Comparison of ENCODE assay signal across 7 mouse cellular contexts in genomic region chr16:17508031-17508430, GRCm38 (mm10). TPM values are rescaled to one million over a fixed set of nuclear protein-coding genes. Genes with fewer than 3 reads are reported as not detected.
DNase-seq lines count a peak whose midpoint lies in the region; ATAC-seq and TF ChIP-seq lines count a peak whose summit lies in the region.
"Not testable (repeated sequence)": the region's sequence is repeated elsewhere in the genome, so short reads cannot be mapped to it uniquely, and the experiment has no call there.

No protein-coding gene starts in this region.

- peak overlapping the region; percentile 81 for H3K4me3 ChIP-seq in bone marrow macrophage, adult 2 months (ENCODE audit: insufficient read depth, low read length)
- peak overlapping the region; percentile 70 for H3K4me3 ChIP-seq in forebrain, embryonic 11.5 days (ENCODE audit: low read depth, low read length)
- peak overlapping the region; percentile 74 for H3K4me3 ChIP-seq in heart, embryonic 15.5 days
- H3K4me3 ChIP-seq in intestine, embryonic 16.5 days (ENCODE audit: low read length) = peak overlapping the region; percentile 74
- H3K4me3 ChIP-seq in limb, embryonic 14.5 days (replicated peaks; ENCODE audit: low read length) = peak overlapping the region; percentile 76
- H3K4me3 ChIP-seq in macrophage (ENCODE audit: inconsistent target) = peak overlapping the region; percentile 81
- H3K4me3 ChIP-seq in neural tube, embryonic 13.5 days = peak overlapping the region; percentile 87

- TF ChIP-seq CTCF in bone marrow macrophage, adult 2 months (IDR thresholded peaks at IDR 0.05; ENCODE audit: low read depth, low read length) = not testable (repeated sequence)

- H3K79me2 ChIP-seq in macrophage (ENCODE audit: inconsistent target) = not testable (repeated sequence)

- not testable (repeated sequence) for TF ChIP-seq POLR2A in bone marrow macrophage, adult 2 months (IDR thresholded peaks at IDR 0.05; ENCODE audit: borderline replicate concordance, low read depth, low read length); limb, embryonic 14.5 days (IDR thresholded peaks at IDR 0.05; ENCODE audit: borderline replicate concordance, extremely low read depth, insufficient read depth, insufficient read length)

- peak overlapping the region; percentile 79 for H3K4me2 ChIP-seq in forebrain, embryonic 11.5 days (ENCODE audit: low read depth, low read length, severe bottlenecking)
- peak overlapping the region; percentile 67 for H3K4me2 ChIP-seq in heart, embryonic 15.5 days
- peak overlapping the region; percentile 64 for H3K4me2 ChIP-seq in intestine, embryonic 16.5 days (ENCODE audit: low read depth, low read length)
- peak overlapping the region; percentile 59 for H3K4me2 ChIP-seq in limb, embryonic 14.5 days (replicated peaks; ENCODE audit: low read depth, low read length, severe bottlenecking)
- peak overlapping the region; percentile 86 for H3K4me2 ChIP-seq in neural tube, embryonic 13.5 days

- 33% methylated on average over 3 of the region's 3 CpGs for WGBS in forebrain, embryonic 11.5 days
- WGBS in heart, embryonic 15.5 days = 28% methylated on average over 3 of the region's 3 CpGs
- 28% methylated on average over 3 of the region's 3 CpGs for WGBS in intestine, embryonic 16.5 days
- WGBS in limb, embryonic 14.5 days = 31% methylated on average over 3 of the region's 3 CpGs
- 18% methylated on average over 1 of the region's 3 CpGs for WGBS in macrophage (ENCODE audit: missing documents)
- WGBS in neural tube, embryonic 13.5 days = 30% methylated on average over 3 of the region's 3 CpGs

- H3K36me3 ChIP-seq in forebrain, embryonic 11.5 days (ENCODE audit: control insufficient read depth, insufficient read depth, low read length); intestine, embryonic 16.5 days (ENCODE audit: control insufficient read depth, insufficient read depth, low read length): not testable (repeated sequence)
- peaks cover 14% of the 10 kb centered on the region for H3K36me3 ChIP-seq in heart, embryonic 15.5 days
- peaks cover 20% of the 10 kb centered on the region for H3K36me3 ChIP-seq in limb, embryonic 14.5 days (ENCODE audit: control insufficient read depth, insufficient read depth, low read length)
- peaks cover 13% of the 10 kb centered on the region; the same call in 1 of the 2 replicates for H3K36me3 ChIP-seq in macrophage (ENCODE audit: inconsistent target)
- H3K36me3 ChIP-seq in neural tube, embryonic 13.5 days = peaks cover 18% of the 10 kb centered on the region

- peak overlapping the region; percentile 85 for H3K9ac ChIP-seq in forebrain, embryonic 11.5 days (ENCODE audit: low read length)
- H3K9ac ChIP-seq in heart, embryonic 15.5 days = peak overlapping the region; percentile 73
- peak overlapping the region; percentile 80 for H3K9ac ChIP-seq in intestine, embryonic 16.5 days (ENCODE audit: low read depth, low read length)
- H3K9ac ChIP-seq in limb, embryonic 14.5 days (ENCODE audit: low read depth, low read length, severe bottlenecking) = peak overlapping the region; percentile 86
- peak overlapping the region; percentile 88 for H3K9ac ChIP-seq in neural tube, embryonic 13.5 days

- H3K27ac ChIP-seq in bone marrow macrophage, adult 2 months (ENCODE audit: insufficient read depth, low read depth, low read length) = peak overlapping the region; percentile 96
- peak overlapping the region; percentile 81; the same call in 1 of the 2 replicates for H3K27ac ChIP-seq in forebrain, embryonic 11.5 days (ENCODE audit: low read depth, low read length)
- H3K27ac ChIP-seq in heart, embryonic 15.5 days = peak overlapping the region; percentile 93
- peak overlapping the region; percentile 90 for H3K27ac ChIP-seq in intestine, embryonic 16.5 days (ENCODE audit: low read length)
- H3K27ac ChIP-seq in limb, embryonic 14.5 days (replicated peaks; ENCODE audit: low read depth, low read length) = peak overlapping the region; percentile 90
- H3K27ac ChIP-seq in macrophage = peak overlapping the region; percentile 75
- H3K27ac ChIP-seq in neural tube, embryonic 13.5 days (replicated peaks) = peak overlapping the region; percentile 90

- H3K4me1 ChIP-seq in bone marrow macrophage, adult 2 months (ENCODE audit: control insufficient read depth, insufficient read depth, low read length) = peaks cover 11% of the 10 kb centered on the region
- peaks cover 13% of the 10 kb centered on the region for H3K4me1 ChIP-seq in forebrain, embryonic 11.5 days (replicated peaks; ENCODE audit: control insufficient read depth, insufficient read depth, low read length)
- H3K4me1 ChIP-seq in heart, embryonic 15.5 days (replicated peaks) = peaks cover 16% of the 10 kb centered on the region
- H3K4me1 ChIP-seq in intestine, embryonic 16.5 days (ENCODE audit: control insufficient read depth, insufficient read depth, low read length) = peaks cover 13% of the 10 kb centered on the region
- H3K4me1 ChIP-seq in limb, embryonic 14.5 days (ENCODE audit: control insufficient read depth, insufficient read depth, low read length) = peaks cover 10% of the 10 kb centered on the region
- peaks cover 19% of the 10 kb centered on the region for H3K4me1 ChIP-seq in neural tube, embryonic 13.5 days (replicated peaks)

- not testable (repeated sequence) for ATAC-seq in forebrain, embryonic 11.5 days (replicated peaks; ENCODE audit: low FRiP score); heart, embryonic 15.5 days (replicated peaks; ENCODE audit: insufficient number of reproducible peaks, insufficient read depth, low FRiP score, low read depth); intestine, embryonic 16.5 days; limb, embryonic 14.5 days (ENCODE audit: low FRiP score, low read depth)
- ATAC-seq in neural tube, embryonic 13.5 days (ENCODE audit: low read depth) = peak; percentile 4; the same call in 1 of the 2 replicates

- H3K9me3 ChIP-seq in forebrain, embryonic 11.5 days (ENCODE audit: control insufficient read depth, low read length); heart, embryonic 15.5 days (replicated peaks); intestine, embryonic 16.5 days (ENCODE audit: control insufficient read depth, low read length); limb, embryonic 14.5 days (ENCODE audit: control insufficient read depth, low read length); neural tube, embryonic 13.5 days: not testable (repeated sequence)

- not testable (repeated sequence) for DNase-seq in forebrain, embryonic 11.5 days (ENCODE audit: low spot score); limb, embryonic 14.5 days (ENCODE audit: low spot score)

- H3K27me3 ChIP-seq in forebrain, embryonic 11.5 days (ENCODE audit: control insufficient read depth, insufficient read depth, low read length); heart, embryonic 15.5 days; intestine, embryonic 16.5 days (replicated peaks; ENCODE audit: control insufficient read depth, insufficient read depth, low read length); limb, embryonic 14.5 days (ENCODE audit: control insufficient read depth, insufficient read depth, low read length); neural tube, embryonic 13.5 days: not testable (repeated sequence)

RNA-seq across cellular contexts. Expression of gene Lztr1, which starts 0.5 kb away (rescaled TPM):
- 53.4 and 57.0 TPM in 2 replicates for polyA plus RNA-seq in bone marrow macrophage, adult 2 months (2012; ENCODE audit: insufficient read depth, insufficient read length, missing spikeins)
- polyA plus RNA-seq in forebrain, embryonic 11.5 days (2014; fragmentation: Nextera tagmentation; extraction: Ambion mirVana) = 97.5 and 106 TPM in 2 replicates
- polyA plus RNA-seq in heart, embryonic 15.5 days (2015; fragmentation: Nextera tagmentation; extraction: Ambion mirVana) = 45.6 and 60.6 TPM in 2 replicates
- polyA plus RNA-seq in intestine, embryonic 16.5 days (2015; fragmentation: Nextera tagmentation; extraction: Ambion mirVana) = 96.8 and 128 TPM in 2 replicates
- polyA plus RNA-seq in limb, embryonic 14.5 days (2012; rRNA removed) = 246 and 336 TPM in 2 replicates
- polyA plus RNA-seq in limb, embryonic 14.5 days (2014; fragmentation: Nextera tagmentation; extraction: Ambion mirVana) = 82.6 and 87.6 TPM in 2 replicates
- 100 to 1,000 TPM in 12 of 26 experiments, 10 to 100 TPM in 14; 35.6 to 167 (median 89.3) TPM for total RNA-seq in macrophage (2018; cell fraction: chromatin; rRNA removed)
- 10 to 100 TPM; 14.9 to 34.0 (median 22.0) TPM for total RNA-seq in macrophage (2018; cell fraction: cytosol; rRNA removed)
- 100 to 1,000 TPM in 1 of 26 experiments, 10 to 100 TPM in 25; 21.4 to 113 (median 51.9) TPM for total RNA-seq in macrophage (2018; cell fraction: nucleus; rRNA removed)
- polyA plus RNA-seq in macrophage (2018) = 23.8 to 33.8 TPM (median 28.9 TPM) in 3 replicates
- 108 and 134 TPM in 2 replicates for polyA plus RNA-seq in neural tube, embryonic 13.5 days (2015; fragmentation: Nextera tagmentation; extraction: Ambion mirVana)

RNA-seq across cellular contexts. Expression of gene Aifm3, which starts 18.6 kb away (rescaled TPM):
- polyA plus RNA-seq in bone marrow macrophage, adult 2 months (2012; ENCODE audit: insufficient read depth, insufficient read length, missing spikeins) = not detected in 2 replicates
- polyA plus RNA-seq in forebrain, embryonic 11.5 days (2014; fragmentation: Nextera tagmentation; extraction: Ambion mirVana) = 3.2 and 3.8 TPM in 2 replicates
- 0.91 and 1.6 TPM in 2 replicates for polyA plus RNA-seq in heart, embryonic 15.5 days (2015; fragmentation: Nextera tagmentation; extraction: Ambion mirVana)
- polyA plus RNA-seq in intestine, embryonic 16.5 days (2015; fragmentation: Nextera tagmentation; extraction: Ambion mirVana) = 8.9 and 9.7 TPM in 2 replicates
- 0.85 and 1.3 TPM in 2 replicates for polyA plus RNA-seq in limb, embryonic 14.5 days (2012; rRNA removed)
- polyA plus RNA-seq in limb, embryonic 14.5 days (2014; fragmentation: Nextera tagmentation; extraction: Ambion mirVana) = 0.48 and 0.55 TPM in 2 replicates
- under 1 TPM in 1 of 26 experiments, not detected in 25; 0.37 TPM for total RNA-seq in macrophage (2018; cell fraction: chromatin; rRNA removed)
- not detected for total RNA-seq in macrophage (2018; cell fraction: cytosol; rRNA removed)
- total RNA-seq in macrophage (2018; cell fraction: nucleus; rRNA removed) = under 1 TPM in 1 of 26 experiments, not detected in 25; 0.89 TPM
- polyA plus RNA-seq in macrophage (2018) = not detected in 3 replicates
- polyA plus RNA-seq in neural tube, embryonic 13.5 days (2015; fragmentation: Nextera tagmentation; extraction: Ambion mirVana) = 2.4 and 2.6 TPM in 2 replicates

RNA-seq across cellular contexts. Expression of gene Thap7, which starts 22.9 kb away (rescaled TPM):
- polyA plus RNA-seq in bone marrow macrophage, adult 2 months (2012; ENCODE audit: insufficient read depth, insufficient read length, missing spikeins) = 23.2 and 25.5 TPM in 2 replicates
- polyA plus RNA-seq in forebrain, embryonic 11.5 days (2014; fragmentation: Nextera tagmentation; extraction: Ambion mirVana) = 50.2 and 55.6 TPM in 2 replicates
- polyA plus RNA-seq in heart, embryonic 15.5 days (2015; fragmentation: Nextera tagmentation; extraction: Ambion mirVana) = 29.5 and 38.7 TPM in 2 replicates
- 59.3 and 61.4 TPM in 2 replicates for polyA plus RNA-seq in intestine, embryonic 16.5 days (2015; fragmentation: Nextera tagmentation; extraction: Ambion mirVana)
- polyA plus RNA-seq in limb, embryonic 14.5 days (2012; rRNA removed) = 91.9 and 104 TPM in 2 replicates
- polyA plus RNA-seq in limb, embryonic 14.5 days (2014; fragmentation: Nextera tagmentation; extraction: Ambion mirVana) = 60.0 and 63.2 TPM in 2 replicates
- 10 to 100 TPM in 18 of 26 experiments, 1 to 10 TPM in 8; 3.2 to 34.6 (median 15.7) TPM for total RNA-seq in macrophage (2018; cell fraction: chromatin; rRNA removed)
- total RNA-seq in macrophage (2018; cell fraction: cytosol; rRNA removed) = 10 to 100 TPM; 12.1 to 39.3 (median 29.4) TPM
- total RNA-seq in macrophage (2018; cell fraction: nucleus; rRNA removed) = 10 to 100 TPM in 23 of 26 experiments, 1 to 10 TPM in 3; 4.7 to 38.1 (median 16.6) TPM
- polyA plus RNA-seq in macrophage (2018) = 23.9 to 29.0 TPM (median 28.7 TPM) in 3 replicates
- 67.8 and 69.9 TPM in 2 replicates for polyA plus RNA-seq in neural tube, embryonic 13.5 days (2015; fragmentation: Nextera tagmentation; extraction: Ambion mirVana)

RNA-seq across cellular contexts. Expression of gene Lrrc74b, which starts 53.0 kb away (rescaled TPM):
- polyA plus RNA-seq in bone marrow macrophage, adult 2 months (2012; ENCODE audit: insufficient read depth, insufficient read length, missing spikeins) = not detected in 2 replicates
- polyA plus RNA-seq in forebrain, embryonic 11.5 days (2014; fragmentation: Nextera tagmentation; extraction: Ambion mirVana) = 0.12 and 0.57 TPM in 2 replicates
- polyA plus RNA-seq in heart, embryonic 15.5 days (2015; fragmentation: Nextera tagmentation; extraction: Ambion mirVana) = 0.19 and 0.36 TPM in 2 replicates
- polyA plus RNA-seq in intestine, embryonic 16.5 days (2015; fragmentation: Nextera tagmentation; extraction: Ambion mirVana) = 0.17 and 0.31 TPM in 2 replicates
- polyA plus RNA-seq in limb, embryonic 14.5 days (2012; rRNA removed) = 0.08 and 0.23 TPM in 2 replicates
- polyA plus RNA-seq in limb, embryonic 14.5 days (2014; fragmentation: Nextera tagmentation; extraction: Ambion mirVana) = 0.29 TPM in 1 of 2 replicates, not detected in the other
- total RNA-seq in macrophage (2018; cell fraction: chromatin; rRNA removed) = not detected
- not detected for total RNA-seq in macrophage (2018; cell fraction: cytosol; rRNA removed)
- under 1 TPM in 1 of 26 experiments, not detected in 25; 0.28 TPM for total RNA-seq in macrophage (2018; cell fraction: nucleus; rRNA removed)
- polyA plus RNA-seq in macrophage (2018) = not detected in 3 replicates
- polyA plus RNA-seq in neural tube, embryonic 13.5 days (2015; fragmentation: Nextera tagmentation; extraction: Ambion mirVana) = 0.35 and 0.56 TPM in 2 replicates

RNA-seq across cellular contexts. Expression of gene P2rx6, which starts 53.7 kb away (rescaled TPM):
- not detected in 2 replicates for polyA plus RNA-seq in bone marrow macrophage, adult 2 months (2012; ENCODE audit: insufficient read depth, insufficient read length, missing spikeins)
- 0.35 and 0.75 TPM in 2 replicates for polyA plus RNA-seq in forebrain, embryonic 11.5 days (2014; fragmentation: Nextera tagmentation; extraction: Ambion mirVana)
- polyA plus RNA-seq in heart, embryonic 15.5 days (2015; fragmentation: Nextera tagmentation; extraction: Ambion mirVana) = 0.60 and 0.80 TPM in 2 replicates
- 0.48 and 1.1 TPM in 2 replicates for polyA plus RNA-seq in intestine, embryonic 16.5 days (2015; fragmentation: Nextera tagmentation; extraction: Ambion mirVana)
- 0.92 and 0.99 TPM in 2 replicates for polyA plus RNA-seq in limb, embryonic 14.5 days (2012; rRNA removed)
- 0.47 and 0.82 TPM in 2 replicates for polyA plus RNA-seq in limb, embryonic 14.5 days (2014; fragmentation: Nextera tagmentation; extraction: Ambion mirVana)
- total RNA-seq in macrophage (2018; cell fraction: chromatin; rRNA removed) = 1 to 10 TPM in 9 of 26 experiments, under 1 TPM in 7, not detected in 10; 0.21 to 2.2 (median 1.0) TPM
- under 1 TPM; 0.14 to 0.68 (median 0.38) TPM for total RNA-seq in macrophage (2018; cell fraction: cytosol; rRNA removed)
- total RNA-seq in macrophage (2018; cell fraction: nucleus; rRNA removed) = 1 to 10 TPM in 4 of 26 experiments, under 1 TPM in 16, not detected in 6; 0.34 to 1.3 (median 0.73) TPM
- 0.20 to 0.42 TPM (median 0.41 TPM) in 3 replicates for polyA plus RNA-seq in macrophage (2018)
- polyA plus RNA-seq in neural tube, embryonic 13.5 days (2015; fragmentation: Nextera tagmentation; extraction: Ambion mirVana) = 1.2 and 1.6 TPM in 2 replicates
